Mouse (Mus musculus): ENCODE results near the gene Pdlim5. TPM values are rescaled to one million over a fixed set of nuclear protein-coding genes. Genes with fewer than 3 reads are reported as not detected.

The Pdlim5 gene
- polyA plus RNA-seq, 1 experiment from 2014 or later = 240 TPM

DNA sequence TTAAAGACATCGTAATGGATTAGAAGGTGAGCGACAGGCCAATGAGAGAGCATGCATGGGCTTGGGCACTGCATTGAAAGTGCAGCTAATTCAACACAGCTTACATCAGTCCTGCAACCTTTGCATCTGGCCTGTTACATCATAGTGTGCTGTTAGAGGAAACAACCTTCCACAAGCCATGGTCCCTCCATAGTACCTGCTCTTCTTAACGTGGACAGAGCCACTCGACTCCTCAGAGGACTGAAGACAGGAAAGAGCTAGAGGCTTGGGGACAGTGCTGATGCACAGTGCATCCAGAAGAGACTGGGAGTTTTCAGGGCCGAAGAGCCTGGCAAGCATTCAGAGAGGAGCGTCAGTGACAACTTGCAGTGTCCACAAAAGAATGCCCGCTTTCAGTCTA is 113.8 kb downstream of the Pdlim5 start:
- 76% methylated on average over 7 of the region's 7 CpGs for WGBS (ENCODE audit: insufficient replicate concordance)
- Histone ChIP-seq H3K4me3 (ENCODE audit: low read depth, low read length) (no peak overlapping the region), H3K4me2 (no peak overlapping the region), H3K27me3 (ENCODE audit: control insufficient read depth, insufficient read depth, low read length) (no peaks in the 10 kb centered on the region), H3K9me3 (replicated peaks; ENCODE audit: control insufficient read depth, low read length) (no peaks in the 10 kb centered on the region), H3K9ac (ENCODE audit: low read depth, low read length) (no peak overlapping the region), H3K4me1 (ENCODE audit: control insufficient read depth, insufficient read depth, low read length) (peaks cover 15% of the 10 kb centered on the region), H3K27ac (ENCODE audit: low read depth, low read length) (peak overlapping the region; percentile 46; the same call in 1 of the 2 replicates), H3K36me3 (ENCODE audit: control insufficient read depth, insufficient read depth, low read length) (peaks cover 8% of the 10 kb centered on the region)
- ATAC-seq (replicated peaks; ENCODE audit: insufficient number of reproducible peaks, low FRiP score, low TSS enrichment) = peak; percentile 43

DNA sequence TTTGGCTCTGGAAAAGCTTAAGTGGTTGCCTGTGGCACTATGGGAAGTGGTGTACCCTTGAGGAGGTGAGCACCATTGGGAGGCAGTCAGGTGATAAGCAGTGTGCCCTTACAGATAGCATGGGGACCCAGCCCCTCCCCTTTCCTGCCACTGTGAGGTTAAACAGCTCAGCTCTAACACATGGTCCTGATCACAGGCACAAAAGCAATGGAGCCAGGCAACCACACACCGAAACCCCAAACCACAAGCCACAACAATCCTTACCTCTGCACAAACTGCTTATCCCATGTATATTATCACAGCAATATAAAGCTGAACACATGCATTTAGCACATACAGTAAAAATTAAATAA is 114.4 kb downstream of the Pdlim5 start:
- WGBS (ENCODE audit: insufficient replicate concordance) = 38% methylated on average over 1 of the region's 1 CpGs

DNA sequence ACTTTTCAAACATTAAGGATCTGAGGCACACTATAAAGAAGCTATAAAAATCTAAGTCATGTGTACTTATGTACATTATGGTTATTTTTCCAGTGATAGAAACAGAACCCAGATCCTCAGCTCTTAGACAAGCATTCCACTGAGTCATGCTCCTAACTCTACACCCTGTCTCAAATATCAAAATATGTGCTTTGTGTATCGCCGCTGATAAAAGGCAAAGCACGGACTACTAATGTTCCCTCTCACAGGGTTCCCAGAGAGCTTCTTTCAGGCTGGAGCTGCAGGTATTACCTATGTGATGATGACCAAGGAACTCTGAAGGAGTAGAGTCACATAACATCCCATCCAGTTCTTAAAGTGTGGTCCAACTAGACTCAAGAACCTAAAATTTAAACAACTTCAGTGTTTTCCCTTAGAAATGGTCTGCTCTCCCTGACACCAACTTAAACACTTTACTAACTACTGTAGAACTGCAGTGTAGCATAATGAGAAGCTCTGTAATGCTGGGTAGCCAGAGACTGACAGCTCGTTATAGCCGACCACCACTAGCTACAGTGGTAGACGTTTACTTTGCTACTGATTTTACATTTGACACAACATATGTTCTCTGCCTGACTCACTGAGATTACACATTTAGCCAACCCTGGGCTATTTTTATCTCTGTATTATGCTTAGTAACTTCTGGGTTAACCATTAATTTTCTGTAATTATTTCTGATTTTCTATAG is 115.0 kb downstream of the Pdlim5 start:
- Histone ChIP-seq H3K9ac (ENCODE audit: low read depth, low read length) (no peak overlapping the region), H3K4me2 (no peak overlapping the region), H3K4me1 (ENCODE audit: control insufficient read depth, insufficient read depth, low read length) (peaks cover 15% of the 10 kb centered on the region), H3K9me3 (replicated peaks; ENCODE audit: control insufficient read depth, low read length) (no peaks in the 10 kb centered on the region), H3K27me3 (ENCODE audit: control insufficient read depth, insufficient read depth, low read length) (no peaks in the 10 kb centered on the region), H3K4me3 (ENCODE audit: low read depth, low read length) (no peak overlapping the region), H3K36me3 (ENCODE audit: control insufficient read depth, insufficient read depth, low read length) (peaks cover 8% of the 10 kb centered on the region), H3K27ac (ENCODE audit: low read depth, low read length) (0 out of 2 replicates have a peak overlapping the region, but pooled peaks have one; percentile 29)
- no peak for ATAC-seq (replicated peaks; ENCODE audit: insufficient number of reproducible peaks, low FRiP score, low TSS enrichment)
- 54% methylated on average over 6 of the region's 6 CpGs for WGBS (ENCODE audit: insufficient replicate concordance)

More for the DNA sequence above, 114.4 kb downstream of the Pdlim5 start:
- Histone ChIP-seq H3K9me3 (replicated peaks; ENCODE audit: control insufficient read depth, low read length) (no peaks in the 10 kb centered on the region), H3K27me3 (ENCODE audit: control insufficient read depth, insufficient read depth, low read length) (no peaks in the 10 kb centered on the region), H3K4me1 (ENCODE audit: control insufficient read depth, insufficient read depth, low read length) (peaks cover 15% of the 10 kb centered on the region), H3K4me2 (no peak overlapping the region), H3K27ac (ENCODE audit: low read depth, low read length) (no peak overlapping the region), H3K36me3 (ENCODE audit: control insufficient read depth, insufficient read depth, low read length) (peaks cover 8% of the 10 kb centered on the region), H3K9ac (ENCODE audit: low read depth, low read length) (no peak overlapping the region), H3K4me3 (ENCODE audit: low read depth, low read length) (no peak overlapping the region)
- ATAC-seq (replicated peaks; ENCODE audit: insufficient number of reproducible peaks, low FRiP score, low TSS enrichment) = peak; percentile 84

DNA sequence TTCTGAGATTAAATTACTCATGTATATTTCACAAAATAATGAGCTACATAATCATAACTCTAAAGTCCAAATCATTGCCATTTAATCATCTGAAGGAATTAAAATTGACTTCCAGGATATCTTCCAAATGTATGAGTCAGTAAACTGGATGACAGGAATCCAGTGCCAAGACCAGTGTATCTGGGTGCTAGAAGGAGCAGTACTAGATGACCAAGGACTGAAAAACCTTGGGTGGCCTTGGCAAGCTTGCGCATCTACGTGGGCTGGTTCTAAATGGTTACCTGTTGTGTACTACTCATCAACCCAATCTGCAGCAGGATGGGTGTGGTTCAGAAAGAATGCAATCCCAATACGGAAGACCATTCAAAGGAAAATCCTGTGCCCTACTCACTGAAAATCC is 116.5 kb downstream of the Pdlim5 start:
- Histone ChIP-seq H3K4me3 (ENCODE audit: low read depth, low read length) (no peak overlapping the region), H3K9me3 (replicated peaks; ENCODE audit: control insufficient read depth, low read length) (no peaks in the 10 kb centered on the region), H3K4me1 (ENCODE audit: control insufficient read depth, insufficient read depth, low read length) (peaks cover 15% of the 10 kb centered on the region), H3K9ac (ENCODE audit: low read depth, low read length) (no peak overlapping the region), H3K27me3 (ENCODE audit: control insufficient read depth, insufficient read depth, low read length) (no peaks in the 10 kb centered on the region), H3K27ac (ENCODE audit: low read depth, low read length) (no peak overlapping the region), H3K36me3 (ENCODE audit: control insufficient read depth, insufficient read depth, low read length) (peaks cover 8% of the 10 kb centered on the region), H3K4me2 (no peak overlapping the region)
- WGBS (ENCODE audit: insufficient replicate concordance) = 90% methylated on average over 3 of the region's 3 CpGs
- ATAC-seq (replicated peaks; ENCODE audit: insufficient number of reproducible peaks, low FRiP score, low TSS enrichment) = no peak

DNA sequence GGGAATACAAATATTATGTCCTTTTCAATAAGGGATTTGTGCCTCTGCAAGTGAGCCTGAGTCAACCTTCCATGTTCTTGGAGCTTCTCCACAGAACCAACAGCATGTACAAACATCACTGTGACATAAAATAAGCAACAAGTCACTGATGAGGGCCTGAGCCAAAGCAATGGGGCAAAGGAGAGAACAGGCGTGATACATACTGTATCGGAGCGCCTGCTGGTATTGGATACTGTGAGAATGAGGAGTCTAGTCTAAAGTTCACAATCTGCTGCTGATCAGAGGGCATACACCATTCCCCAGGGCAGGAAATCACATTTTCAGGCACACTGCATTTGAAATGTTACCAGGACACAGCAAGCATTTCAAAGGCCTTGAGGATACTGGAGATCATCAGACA is 119.0 kb downstream of the Pdlim5 start:
- H3K36me3 ChIP-seq (ENCODE audit: control insufficient read depth, insufficient read depth, low read length) = peaks cover 8% of the 10 kb centered on the region
- H3K4me2 ChIP-seq = no peak overlapping the region
- no peaks in the 10 kb centered on the region for H3K9me3 ChIP-seq (replicated peaks; ENCODE audit: control insufficient read depth, low read length)
- H3K27me3 ChIP-seq (ENCODE audit: control insufficient read depth, insufficient read depth, low read length) = no peaks in the 10 kb centered on the region
- ATAC-seq (replicated peaks; ENCODE audit: insufficient number of reproducible peaks, low FRiP score, low TSS enrichment) = no peak
- H3K4me3 ChIP-seq (ENCODE audit: low read depth, low read length) = no peak overlapping the region
- H3K9ac ChIP-seq (ENCODE audit: low read depth, low read length) = no peak overlapping the region
- no peak overlapping the region for H3K27ac ChIP-seq (ENCODE audit: low read depth, low read length)
- peaks cover 10% of the 10 kb centered on the region for H3K4me1 ChIP-seq (ENCODE audit: control insufficient read depth, insufficient read depth, low read length)
- WGBS (ENCODE audit: insufficient replicate concordance) = 84% methylated on average over 3 of the region's 3 CpGs

DNA sequence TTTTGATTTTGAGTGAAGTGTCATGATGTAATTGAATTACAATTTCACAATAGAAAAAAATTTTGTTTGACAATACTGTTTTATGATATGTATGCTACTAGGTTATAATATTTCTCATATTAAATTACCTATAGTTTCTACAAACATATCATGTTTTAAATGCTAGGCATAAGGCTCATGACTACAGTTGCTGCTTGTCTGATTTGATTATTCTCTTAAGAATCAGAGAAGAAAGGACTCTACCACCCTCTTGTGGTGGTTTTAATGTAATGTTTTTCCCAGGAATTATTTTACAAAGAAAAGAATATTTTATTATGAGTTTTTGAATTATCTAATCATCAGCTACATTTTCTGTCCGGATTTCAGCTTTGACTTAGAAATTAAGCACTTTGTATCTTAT is 120.5 kb downstream of the Pdlim5 start:
- Histone ChIP-seq H3K9ac (ENCODE audit: low read depth, low read length) (no peak overlapping the region), H3K4me2 (no peak overlapping the region), H3K4me1 (ENCODE audit: control insufficient read depth, insufficient read depth, low read length) (no peaks in the 10 kb centered on the region; the same call in 1 of the 2 replicates), H3K27ac (ENCODE audit: low read depth, low read length) (no peak overlapping the region), H3K27me3 (ENCODE audit: control insufficient read depth, insufficient read depth, low read length) (no peaks in the 10 kb centered on the region), H3K9me3 (replicated peaks; ENCODE audit: control insufficient read depth, low read length) (no peaks in the 10 kb centered on the region), H3K36me3 (ENCODE audit: control insufficient read depth, insufficient read depth, low read length) (peaks cover 8% of the 10 kb centered on the region), H3K4me3 (ENCODE audit: low read depth, low read length) (no peak overlapping the region)
- ATAC-seq (replicated peaks; ENCODE audit: insufficient number of reproducible peaks, low FRiP score, low TSS enrichment) = no peak
- WGBS (ENCODE audit: insufficient replicate concordance) = 13% methylated on average over 1 of the region's 1 CpGs

DNA sequence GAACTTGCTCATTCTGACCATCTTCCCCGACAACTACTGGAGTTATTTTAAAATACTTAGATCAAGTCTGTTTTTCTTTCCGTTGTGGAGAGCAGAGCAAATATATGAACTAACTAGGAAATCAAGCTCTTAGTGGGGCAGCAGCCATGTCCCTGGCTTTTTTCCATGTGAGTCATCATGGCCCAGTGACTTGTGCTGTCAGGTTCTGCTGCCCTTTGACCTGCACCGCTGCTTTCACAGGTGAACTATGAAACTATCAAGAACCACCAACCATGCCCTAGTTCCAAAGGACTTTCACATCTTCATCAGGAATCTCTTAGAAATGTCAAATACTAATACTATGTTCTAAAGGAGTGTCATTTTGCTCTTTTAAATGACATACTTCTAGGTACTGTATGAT is 121.0 kb downstream of the Pdlim5 start:
- Histone ChIP-seq H3K9ac (ENCODE audit: low read depth, low read length) (no peak overlapping the region), H3K36me3 (ENCODE audit: control insufficient read depth, insufficient read depth, low read length) (peaks cover 8% of the 10 kb centered on the region)
- WGBS (ENCODE audit: insufficient replicate concordance) = 74% methylated on average over 3 of the region's 3 CpGs

DNA sequence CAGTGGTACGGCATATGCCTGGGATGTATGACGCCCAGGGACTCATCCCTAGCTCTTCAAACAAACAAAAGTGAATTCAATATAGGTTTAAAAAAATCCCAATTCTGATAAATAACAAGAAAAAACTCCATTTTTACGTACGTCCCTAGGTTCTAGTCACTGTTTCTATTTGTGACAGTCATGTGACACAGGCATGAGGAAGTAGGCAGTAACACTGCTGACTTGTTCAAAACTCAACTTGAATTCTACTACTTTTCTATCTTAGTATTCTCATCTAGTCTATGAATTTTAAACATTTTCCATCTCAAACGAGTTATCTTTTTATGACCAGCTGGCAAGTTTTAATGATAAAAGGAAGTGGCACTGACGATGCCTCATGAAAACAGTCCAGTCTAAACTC is 122.2 kb downstream of the Pdlim5 start:
- H3K4me1 ChIP-seq (ENCODE audit: control insufficient read depth, insufficient read depth, low read length) = no peaks in the 10 kb centered on the region
- 76% methylated on average over 6 of the region's 6 CpGs for WGBS (ENCODE audit: insufficient replicate concordance)

More for the DNA sequence above, 121.0 kb downstream of the Pdlim5 start:
- Histone ChIP-seq H3K4me1 (ENCODE audit: control insufficient read depth, insufficient read depth, low read length) (no peaks in the 10 kb centered on the region; the same call in 1 of the 2 replicates), H3K27ac (ENCODE audit: low read depth, low read length) (no peak overlapping the region), H3K4me2 (no peak overlapping the region), H3K4me3 (ENCODE audit: low read depth, low read length) (no peak overlapping the region), H3K27me3 (ENCODE audit: control insufficient read depth, insufficient read depth, low read length) (no peaks in the 10 kb centered on the region), H3K9me3 (replicated peaks; ENCODE audit: control insufficient read depth, low read length) (no peaks in the 10 kb centered on the region)
- no peak for ATAC-seq (replicated peaks; ENCODE audit: insufficient number of reproducible peaks, low FRiP score, low TSS enrichment)

DNA sequence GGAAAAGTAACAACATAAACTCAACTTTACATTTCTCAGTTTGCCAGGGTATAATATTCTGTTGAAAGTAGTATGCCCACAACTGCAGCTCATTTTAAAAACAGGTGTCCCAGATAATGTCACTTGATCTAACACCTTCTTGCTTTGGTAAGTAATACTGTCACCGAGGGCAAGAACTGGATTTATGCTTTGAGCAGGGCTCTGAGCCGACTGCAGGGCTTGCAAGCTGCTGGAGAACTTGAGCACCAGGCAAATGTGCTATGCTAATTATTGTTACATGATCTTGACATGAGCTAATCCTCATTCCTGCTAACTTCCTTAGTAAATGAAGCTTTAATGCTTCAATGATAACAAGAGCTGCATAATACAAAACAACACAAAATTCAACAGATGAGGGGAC is 139.1 kb downstream of the Pdlim5 start:
- ATAC-seq (replicated peaks; ENCODE audit: insufficient number of reproducible peaks, low FRiP score, low TSS enrichment) = no peak
- WGBS (ENCODE audit: insufficient replicate concordance) = 64% methylated on average over 2 of the region's 2 CpGs
- Histone ChIP-seq H3K4me3 (ENCODE audit: low read depth, low read length) (no peak overlapping the region), H3K27ac (ENCODE audit: low read depth, low read length) (no peak overlapping the region), H3K36me3 (ENCODE audit: control insufficient read depth, insufficient read depth, low read length) (no peaks in the 10 kb centered on the region), H3K4me2 (no peak overlapping the region), H3K9me3 (replicated peaks; ENCODE audit: control insufficient read depth, low read length) (no peaks in the 10 kb centered on the region), H3K9ac (ENCODE audit: low read depth, low read length) (no peak overlapping the region), H3K27me3 (ENCODE audit: control insufficient read depth, insufficient read depth, low read length) (no peaks in the 10 kb centered on the region), H3K4me1 (ENCODE audit: control insufficient read depth, insufficient read depth, low read length) (no peaks in the 10 kb centered on the region)

More for the DNA sequence above, 122.2 kb downstream of the Pdlim5 start:
- no peak overlapping the region for H3K4me2 ChIP-seq
- peaks cover 8% of the 10 kb centered on the region for H3K36me3 ChIP-seq (ENCODE audit: control insufficient read depth, insufficient read depth, low read length)
- H3K9me3 ChIP-seq (replicated peaks; ENCODE audit: control insufficient read depth, low read length) = no peaks in the 10 kb centered on the region
- H3K4me3 ChIP-seq (ENCODE audit: low read depth, low read length) = no peak overlapping the region
- ATAC-seq (replicated peaks; ENCODE audit: insufficient number of reproducible peaks, low FRiP score, low TSS enrichment) = no peak
- H3K9ac ChIP-seq (ENCODE audit: low read depth, low read length) = no peak overlapping the region
- H3K27ac ChIP-seq (ENCODE audit: low read depth, low read length) = no peak overlapping the region
- H3K27me3 ChIP-seq (ENCODE audit: control insufficient read depth, insufficient read depth, low read length) = no peaks in the 10 kb centered on the region
